Mouse (Mus musculus) MEL (cell line): ENCODE results near the gene 4930432K21Rik. TPM values are rescaled to one million over a fixed set of nuclear protein-coding genes. Genes with fewer than 3 reads are reported as not detected.

ENCODE experiments used
- DNase-seq: peaks from one replicate; pipeline ENCODE4 v3.0.0; 2011; ENCODE audit warnings: low read depth, low spot score
- H3K27ac ChIP-seq: 2 replicates; pipeline ENCODE4 v1.5.1; 2012; ENCODE audit warnings: low read depth, mild to moderate bottlenecking, control low read depth, low read length, moderate library complexity; ENCODE audit not compliant: control insufficient read depth
- H3K27me3 ChIP-seq, 2 experiments: fragments of 150-350 bp in 1 of 2; sonication (generic) in 1 of 2; 2 replicates each; pipeline ENCODE4 v1.6.1; 2012; ENCODE audit warnings: low read length in 2 of 2, mild to moderate bottlenecking in 2 of 2, improper control_type of control experiment in 1 of 2, moderate library complexity in 1 of 2; ENCODE audit not compliant: insufficient read depth in 2 of 2, control insufficient read depth in 1 of 2
- H3K36me3 ChIP-seq, 2 experiments: 2 replicates each; pipeline ENCODE4 v1.6.1; 2012 to 2014; ENCODE audit warnings: low read length in 2 of 2, improper control_type of control experiment in 1 of 2, inconsistent platforms in 1 of 2, mild to moderate bottlenecking in 1 of 2; ENCODE audit not compliant: insufficient read depth in 2 of 2, control insufficient read depth in 1 of 2
- H3K4me1 ChIP-seq, 2 experiments: fragments of 150-350 bp in 1 of 2; sonication (generic) in 1 of 2; 2 replicates each; pipeline ENCODE4 v1.6.1; 2012; ENCODE audit warnings: low read length in 2 of 2, improper control_type of control experiment in 1 of 2, mild to moderate bottlenecking in 1 of 2; ENCODE audit not compliant: insufficient read depth in 2 of 2, control insufficient read depth in 1 of 2
- H3K4me3 ChIP-seq, 2 experiments: fragments of 150-350 bp in 1 of 2; sonication (generic) in 1 of 2; 2 replicates each; pipeline ENCODE4 v1.5.1; 2012; ENCODE audit warnings: low read depth in 2 of 2, low read length in 2 of 2, mild to moderate bottlenecking in 2 of 2, moderate library complexity in 2 of 2, control low read depth in 1 of 2, improper control_type of control experiment in 1 of 2; ENCODE audit not compliant: control insufficient read depth in 1 of 2, insufficient read depth in 1 of 2
- H3K79me2 ChIP-seq: 2 replicates; pipeline ENCODE4 v1.6.1; 2012; ENCODE audit warnings: mild to moderate bottlenecking, low read length, moderate library complexity; ENCODE audit not compliant: control insufficient read depth, poor library complexity, insufficient read depth
- H3K9ac ChIP-seq: 2 replicates; pipeline ENCODE4 v1.6.1; 2012; ENCODE audit warnings: low read depth, mild to moderate bottlenecking, control low read depth, low read length, moderate library complexity; ENCODE audit not compliant: control insufficient read depth, poor library complexity, severe bottlenecking
- H3K9me3 ChIP-seq: fragments of 150-350 bp; sonication (generic); replicated peaks from 2 replicates; pipeline ENCODE4 v1.6.1; 2012; ENCODE audit warnings: mild to moderate bottlenecking, low read length, improper control_type of control experiment, moderate library complexity; ENCODE audit not compliant: insufficient read depth
- BHLHE40 ChIP-seq: IDR thresholded peaks from 2 replicates; pipeline ENCODE4 v1.6.1; 2012; ENCODE audit warnings: low read depth, mild to moderate bottlenecking, inconsistent platforms, low read length, improper control_type of control experiment, borderline replicate concordance
- CHD1 ChIP-seq: IDR thresholded peaks from 2 replicates; pipeline ENCODE4 v1.6.1; 2012; ENCODE audit warnings: low read depth, mild to moderate bottlenecking, inconsistent platforms, low read length, improper control_type of control experiment
- CHD2 ChIP-seq: IDR thresholded peaks from 2 replicates; pipeline ENCODE4 v1.6.1; 2011; ENCODE audit warnings: low read length, improper control_type of control experiment
- CTCF ChIP-seq, 3 experiments: IDR thresholded peaks in 2 of 3; conservative IDR thresholded peaks in 1 of 3; 2 replicates each; pipeline ENCODE4 v1.5.1; 2011 to 2012; ENCODE audit warnings: low read length in 3 of 3, low read depth in 2 of 3, mild to moderate bottlenecking in 2 of 3, improper control_type of control experiment in 1 of 3, inconsistent platforms in 1 of 3, mixed read lengths in 1 of 3, moderate library complexity in 1 of 3; ENCODE audit not compliant: control insufficient read depth in 1 of 3, insufficient read depth in 1 of 3, poor library complexity in 1 of 3, severe bottlenecking in 1 of 3
- E2F4 ChIP-seq: IDR thresholded peaks from 2 replicates; pipeline ENCODE4 v1.6.1; 2011; ENCODE audit warnings: low read depth, low read length, improper control_type of control experiment, borderline replicate concordance
- ETS1 ChIP-seq: IDR thresholded peaks from 2 replicates; pipeline ENCODE4 v1.6.1; 2012; ENCODE audit warnings: low read depth, mild to moderate bottlenecking, inconsistent platforms, low read length, improper control_type of control experiment, moderate library complexity
- GABPA ChIP-seq: IDR thresholded peaks from 2 replicates; pipeline ENCODE4 v1.6.1; 2012; ENCODE audit warnings: low read depth, mild to moderate bottlenecking, inconsistent platforms, low read length, improper control_type of control experiment, moderate library complexity
- GATA1 ChIP-seq: IDR thresholded peaks from 2 replicates; pipeline ENCODE4 v1.6.1; 2011; ENCODE audit warnings: low read depth, low read length, improper control_type of control experiment
- HCFC1 ChIP-seq: IDR thresholded peaks from 2 replicates; pipeline ENCODE4 v1.6.1; 2012; ENCODE audit warnings: low read depth, mild to moderate bottlenecking, inconsistent platforms, low read length, improper control_type of control experiment, moderate library complexity
- JUND ChIP-seq: IDR thresholded peaks from 2 replicates; pipeline ENCODE4 v1.6.1; 2011; ENCODE audit warnings: low read depth, mild to moderate bottlenecking, improper control_type of control experiment, low read length
- KAT2A ChIP-seq: conservative IDR thresholded peaks from 2 replicates; pipeline ENCODE4 v1.6.1; 2012; ENCODE audit warnings: low read depth, low read length, improper control_type of control experiment, inconsistent platforms
- MEF2A ChIP-seq: IDR thresholded peaks from 2 replicates; pipeline ENCODE4 v1.6.1; 2014; ENCODE audit warnings: low read depth, mild to moderate bottlenecking, inconsistent platforms, low read length, improper control_type of control experiment; ENCODE audit not compliant: poor library complexity, insufficient replicate concordance, severe bottlenecking; ENCODE audit errors: extremely low read depth
- MYB ChIP-seq: IDR thresholded peaks from 2 replicates; pipeline ENCODE4 v1.6.1; 2011; ENCODE audit warnings: mild to moderate bottlenecking, low read depth, low read length, improper control_type of control experiment
- RAD21 ChIP-seq: IDR thresholded peaks from 2 replicates; pipeline ENCODE4 v1.6.1; 2011; ENCODE audit warnings: mild to moderate bottlenecking, low read depth, low read length, improper control_type of control experiment
- SIN3A ChIP-seq: IDR thresholded peaks from 2 replicates; pipeline ENCODE4 v1.6.1; 2012; ENCODE audit warnings: low read length, improper control_type of control experiment, inconsistent platforms
- SMC3 ChIP-seq: IDR thresholded peaks from 2 replicates; pipeline ENCODE4 v1.6.1; 2011; ENCODE audit warnings: low read depth, low read length, improper control_type of control experiment
- TBP ChIP-seq: IDR thresholded peaks from 2 replicates; pipeline ENCODE4 v1.8.0; 2011; ENCODE audit warnings: low read depth, low read length, improper control_type of control experiment
- USF2 ChIP-seq, 2 experiments: IDR thresholded peaks; 2 replicates each; pipeline ENCODE4 v1.6.1; 2011 to 2012; ENCODE audit warnings: improper control_type of control experiment in 2 of 2, low read length in 2 of 2, borderline replicate concordance in 1 of 2, inconsistent platforms in 1 of 2, low read depth in 1 of 2, mild to moderate bottlenecking in 1 of 2; ENCODE audit not compliant: insufficient read depth in 1 of 2
- ZMIZ1 ChIP-seq: IDR thresholded peaks from 2 replicates; pipeline ENCODE4 v1.6.1; 2012; ENCODE audit warnings: low read depth, mild to moderate bottlenecking, inconsistent platforms, low read length, improper control_type of control experiment, moderate library complexity
- ZNF384 ChIP-seq: IDR thresholded peaks from 2 replicates; pipeline ENCODE4 v1.6.1; 2012; ENCODE audit warnings: low read depth, mild to moderate bottlenecking, inconsistent platforms, low read length, improper control_type of control experiment
- polyA plus RNA-seq, 2 experiments: library from polyadenylated mRNA; stranded (reverse) in 1 of 2; unstranded in 1 of 2; fragments of >175 nt in 1 of 2; fragments of >200 nt in 1 of 2; gene quantifications; 2 replicates each; pipeline versions ENCODE4 v1.2.1 to v1.2.4; 2012; ENCODE audit warnings: low replicate concordance in 2 of 2, low read depth in 1 of 2; ENCODE audit not compliant: insufficient read length in 2 of 2, insufficient read depth in 1 of 2, missing spikeins in 1 of 2
- total RNA-seq: library from RNA; depleted of rRNA; stranded (reverse); fragments of 300-350 nt; gene quantifications from 2 replicates; pipeline ENCODE4 v1.2.3, GENCODE M21; 2012

4930432K21Rik gene
- total and polyA plus RNA-seq, 3 experiments = 2.2 to 3.0 TPM; not detected in 1

DNA sequence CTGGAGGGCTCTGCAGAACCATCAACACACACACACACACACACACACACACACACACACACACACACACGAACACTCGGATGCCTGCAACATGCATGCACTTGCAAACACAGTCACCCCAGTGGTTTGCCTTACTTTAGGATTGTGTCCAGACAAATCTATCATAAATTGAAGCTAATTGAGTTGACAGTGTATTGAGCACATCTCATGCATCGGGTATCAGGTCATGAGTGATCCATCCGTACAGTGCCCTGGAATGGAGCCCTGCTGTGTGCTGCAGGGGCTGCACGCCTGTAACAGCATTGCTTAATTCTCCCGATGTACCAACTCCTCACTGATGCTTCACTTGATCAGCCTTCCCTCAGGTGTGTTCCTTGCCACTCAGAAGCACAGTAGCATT is 32.2 kb upstream of the 4930432K21Rik start:
- Histone ChIP-seq H3K4me1 (no peaks in the 10 kb centered on the region), H3K9me3 (no peaks in the 10 kb centered on the region), H3K36me3 (no peaks in the 10 kb centered on the region), H3K27me3 (no peaks in the 10 kb centered on the region), H3K9ac (no peak overlapping the region), H3K4me3 (no peak overlapping the region), H3K79me2 (no peaks in the 10 kb centered on the region), H3K27ac (no peak overlapping the region)
- no peak for TF ChIP-seq GATA1
- no peak for TF ChIP-seq TBP
- no peak for DNase-seq

- no peaks in the 10 kb centered on the region for H3K4me1 ChIP-seq
- H3K27ac ChIP-seq = no peak overlapping the region
- DNase-seq = no peak
- no peaks in the 10 kb centered on the region for H3K9me3 ChIP-seq
- H3K36me3 ChIP-seq = no peaks in the 10 kb centered on the region
- H3K27me3 ChIP-seq = no peaks in the 10 kb centered on the region
- TF ChIP-seq KAT2A (no peak), MYB (no peak), ZNF384 (no peak), SMC3 (no peak), RAD21 (no peak), CHD1 (no peak), USF2 (IDR thresholded peaks at IDR 0.05; ENCODE audit: borderline replicate concordance in 1 of 2, insufficient read depth in 1 of 2, low read depth in 1 of 2, low read length in 2 of 2) (no peak), JUND (no peak), CHD2 (no peak), SIN3A (no peak), GATA1 (no peak), HCFC1 (no peak), E2F4 (no peak), BHLHE40 (no peak), CTCF (IDR thresholded peaks at IDR 0.05 in 2 of 3, conservative IDR thresholded peaks at IDR 0.05 in 1 of 3; ENCODE audit: control insufficient read depth in 1 of 3, insufficient read depth in 1 of 3, low read depth in 2 of 3, low read length in 3 of 3, poor library complexity in 1 of 3, severe bottlenecking in 1 of 3) (no peak), GABPA (no peak), TBP (no peak), ETS1 (no peak), ZMIZ1 (no peak), MEF2A (no peak)
- TF ChIP-seq, all 39 proteins: peak for 0
- Histone ChIP-seq H3K79me2 (no peaks in the 10 kb centered on the region), H3K9ac (no peak overlapping the region), H3K4me3 (no peak overlapping the region)
These were observed 25.7 kb upstream of the 4930432K21Rik start for GRCm38 (mm10) chr8:84122151-84122550.
